Mouse (Mus musculus) liver, embryonic 12.5 days (tissue): ENCODE results near the gene Creb3. TPM values are rescaled to one million over a fixed set of nuclear protein-coding genes. Genes with fewer than 3 reads are reported as not detected.
A peak's percentile ranks its signal among the peaks of the same experiment; 100 is the strongest.
"Not testable (repeated sequence)": the region's sequence is repeated elsewhere in the genome, so short reads cannot be mapped to it uniquely, and the experiment has no call there.

Source experiments
- ATAC-seq: fragments of 200-750 bp; cut with Nextera tagmentation; 2 replicates; pipeline ENCODE4 v1.8.0; 2017; ENCODE audit warnings: moderate number of reproducible peaks, mild to moderate bottlenecking, moderate library complexity
- H3K27ac ChIP-seq: fragments of 300-500 bp; sonication (generic); 2 replicates; pipeline ENCODE4 v1.5.1; 2016; ENCODE audit warnings: mild to moderate bottlenecking
- H3K27me3 ChIP-seq: fragments of 300-500 bp; sonication (generic); replicated peaks from 2 replicates; pipeline ENCODE4 v1.6.1; 2016; ENCODE audit warnings: mild to moderate bottlenecking, moderate library complexity
- H3K36me3 ChIP-seq: fragments of 300-500 bp; sonication (generic); 2 replicates; pipeline ENCODE4 v1.6.1; 2016; ENCODE audit warnings: mild to moderate bottlenecking, moderate library complexity
- H3K4me1 ChIP-seq: fragments of 300-500 bp; sonication (generic); 2 replicates; pipeline ENCODE4 v1.6.1; 2016
- H3K4me2 ChIP-seq: fragments of 300-500 bp; sonication (generic); 2 replicates; pipeline ENCODE4 v1.6.1; 2016; ENCODE audit warnings: mild to moderate bottlenecking, moderate library complexity
- H3K4me3 ChIP-seq: fragments of 300-500 bp; sonication (generic); 2 replicates; pipeline ENCODE4 v1.5.1; 2016; ENCODE audit warnings: mild to moderate bottlenecking, moderate library complexity
- H3K9ac ChIP-seq: fragments of 300-500 bp; sonication (generic); 2 replicates; pipeline ENCODE4 v1.6.1; 2016; ENCODE audit warnings: mild to moderate bottlenecking, moderate library complexity
- H3K9me3 ChIP-seq: fragments of 300-500 bp; sonication (generic); replicated peaks from 2 replicates; pipeline ENCODE4 v1.6.1; 2016; ENCODE audit warnings: mild to moderate bottlenecking, moderate library complexity
- WGBS: fragments of 180-500 bp; shearing (Covaris S2); methylation state at CpG from one replicate; pipeline ENCODE4 v1.1.7; 2016; ENCODE audit not compliant: insufficient replicate concordance; 5-methylcytosine and 5-hydroxymethylcytosine counted together
- polyA plus RNA-seq: library from polyadenylated mRNA; unstranded; fragments of >200 nt; fragmentation: Nextera tagmentation; extraction: Ambion mirVana; gene quantifications from 2 replicates; pipeline ENCODE4 v1.2.1, GENCODE M21; 2016

Gene Creb3
- polyA plus RNA-seq, 1 experiment from 2014 or later: 17.9 TPM

GRCm38 (mm10) chr4:43587681-43588080, 25.5 kb downstream of the Creb3 start:
- H3K27me3 ChIP-seq: 0 out of 2 replicates have a peak, but pooled peaks cover 3% of the 10 kb centered on the region
- peaks cover 22% of the 10 kb centered on the region for H3K36me3 ChIP-seq
- no peak overlapping the region for H3K27ac ChIP-seq
- H3K4me1 ChIP-seq: peaks cover 59% of the 10 kb centered on the region
- no peaks in the 10 kb centered on the region for H3K9me3 ChIP-seq
- H3K9ac ChIP-seq: no peak overlapping the region
- no peak for ATAC-seq
- H3K4me3 ChIP-seq: no peak overlapping the region
- H3K4me2 ChIP-seq: peak overlapping the region; percentile 26
- WGBS: 19% methylated on average over 7 of the region's 7 CpGs

GRCm38 (mm10) chr4:43591543-43591942, 29.4 kb downstream of the Creb3 start:
- Histone ChIP-seq H3K9me3 (no peaks in the 10 kb centered on the region), H3K4me2 (no peak overlapping the region), H3K27ac (no peak overlapping the region), H3K4me3 (no peak overlapping the region), H3K27me3 (0 out of 2 replicates have a peak, but pooled peaks cover 3% of the 10 kb centered on the region), H3K9ac (no peak overlapping the region), H3K4me1 (peaks cover 48% of the 10 kb centered on the region), H3K36me3 (no peaks in the 10 kb centered on the region)
- no peak for ATAC-seq
- 44% methylated on average over 5 of the region's 5 CpGs for WGBS

- H3K4me2 ChIP-seq: no peak overlapping the region
- no peak for ATAC-seq
- 62% methylated on average over 3 of the region's 3 CpGs for WGBS
- 0 out of 2 replicates have a peak, but pooled peaks cover 3% of the 10 kb centered on the region for H3K27me3 ChIP-seq
- H3K9me3 ChIP-seq: no peaks in the 10 kb centered on the region
- no peak overlapping the region for H3K9ac ChIP-seq
- H3K36me3 ChIP-seq: no peaks in the 10 kb centered on the region
- peak overlapping the region; percentile 11; the same call in 1 of the 2 replicates for H3K27ac ChIP-seq
- no peak overlapping the region for H3K4me3 ChIP-seq
- H3K4me1 ChIP-seq: peaks cover 51% of the 10 kb centered on the region
These were observed 29.8 kb downstream of the Creb3 start for GRCm38 (mm10) chr4:43591961-43592360.

GRCm38 (mm10) chr4:43593453-43593852, 31.3 kb downstream of the Creb3 start:
- H3K36me3 ChIP-seq: no peaks in the 10 kb centered on the region
- H3K4me1 ChIP-seq: peaks cover 55% of the 10 kb centered on the region
- no peak overlapping the region for H3K9ac ChIP-seq
- H3K27me3 ChIP-seq: no peaks in the 10 kb centered on the region
- no peak overlapping the region for H3K27ac ChIP-seq
- ATAC-seq: no peak
- H3K4me3 ChIP-seq: no peak overlapping the region
- H3K9me3 ChIP-seq: no peaks in the 10 kb centered on the region
- H3K4me2 ChIP-seq: no peak overlapping the region
- 54% methylated on average over 3 of the region's 3 CpGs for WGBS

GRCm38 (mm10) chr4:43596597-43596996, 34.5 kb downstream of the Creb3 start:
- peak overlapping the region; percentile 48; the same call in 1 of the 2 replicates for H3K27ac ChIP-seq
- H3K4me2 ChIP-seq, H3K36me3 ChIP-seq, H3K27me3 ChIP-seq, H3K4me3 ChIP-seq, H3K9me3 ChIP-seq, ATAC-seq, H3K9ac ChIP-seq: not testable (repeated sequence)
- WGBS: 86% methylated on average over 2 of the region's 2 CpGs
- peaks cover 59% of the 10 kb centered on the region for H3K4me1 ChIP-seq

GRCm38 (mm10) chr4:43598200-43598599, 36.1 kb downstream of the Creb3 start:
- Histone ChIP-seq H3K9ac (no peak overlapping the region), H3K27ac (peak overlapping the region; percentile 95), H3K4me3 (no peak overlapping the region), H3K4me2 (peak overlapping the region; percentile 48), H3K9me3 (no peaks in the 10 kb centered on the region), H3K4me1 (peaks cover 63% of the 10 kb centered on the region), H3K36me3 (no peaks in the 10 kb centered on the region), H3K27me3 (no peaks in the 10 kb centered on the region)
- ATAC-seq: peak; percentile 96
- WGBS: 29% methylated on average over 4 of the region's 4 CpGs

GRCm38 (mm10) chr4:43598650-43599380, 36.7 kb downstream of the Creb3 start:
- 54% methylated on average over 7 of the region's 7 CpGs for WGBS
- peak; percentile 70 for ATAC-seq
- Histone ChIP-seq H3K4me1 (peaks cover 68% of the 10 kb centered on the region), H3K36me3 (no peaks in the 10 kb centered on the region), H3K27ac (peak overlapping the region; percentile 95), H3K4me3 (no peak overlapping the region), H3K9ac (peak overlapping the region; percentile 50), H3K9me3 (no peaks in the 10 kb centered on the region), H3K27me3 (no peaks in the 10 kb centered on the region), H3K4me2 (peak overlapping the region; percentile 48)

- peak overlapping the region; percentile 54 for H3K9ac ChIP-seq
- H3K27me3 ChIP-seq: no peaks in the 10 kb centered on the region
- peak overlapping the region; percentile 47 for H3K4me2 ChIP-seq
- H3K4me3 ChIP-seq: 0 out of 2 replicates have a peak overlapping the region, but pooled peaks have one; percentile 1
- H3K9me3 ChIP-seq: no peaks in the 10 kb centered on the region
- H3K4me1 ChIP-seq: peaks cover 84% of the 10 kb centered on the region
- no peaks in the 10 kb centered on the region for H3K36me3 ChIP-seq
- no peak for ATAC-seq
- 52% methylated on average over 9 of the region's 9 CpGs for WGBS
- H3K27ac ChIP-seq: peak overlapping the region; percentile 95
These were observed 38.2 kb downstream of the Creb3 start for GRCm38 (mm10) chr4:43600195-43600934.

GRCm38 (mm10) chr4:43604099-43604498, 42.0 kb downstream of the Creb3 start:
- no peak overlapping the region for H3K4me2 ChIP-seq
- H3K27ac ChIP-seq: peak overlapping the region; percentile 91
- H3K4me3 ChIP-seq: no peak overlapping the region
- WGBS: 57% methylated on average over 3 of the region's 3 CpGs
- H3K36me3 ChIP-seq: no peaks in the 10 kb centered on the region
- H3K9ac ChIP-seq: no peak overlapping the region
- ATAC-seq: no peak
- no peaks in the 10 kb centered on the region for H3K27me3 ChIP-seq
- H3K4me1 ChIP-seq: peaks cover 75% of the 10 kb centered on the region
- no peaks in the 10 kb centered on the region for H3K9me3 ChIP-seq

- peak; percentile 96 for ATAC-seq
- Histone ChIP-seq H3K36me3 (no peaks in the 10 kb centered on the region), H3K27me3 (no peaks in the 10 kb centered on the region), H3K4me1 (peaks cover 65% of the 10 kb centered on the region), H3K27ac (peak overlapping the region; percentile 91), H3K4me2 (peak overlapping the region; percentile 59), H3K9ac (peak overlapping the region; percentile 59; the same call in 1 of the 2 replicates), H3K9me3 (no peaks in the 10 kb centered on the region), H3K4me3 (peak overlapping the region; percentile 19)
- 29% methylated on average over 9 of the region's 9 CpGs for WGBS
These were observed 42.9 kb downstream of the Creb3 start for GRCm38 (mm10) chr4:43604751-43605685.

GRCm38 (mm10) chr4:43612534-43612933, 50.4 kb downstream of the Creb3 start:
- H3K27ac ChIP-seq: peak overlapping the region; percentile 80
- H3K4me3 ChIP-seq: peak overlapping the region; percentile 30; the same call in 1 of the 2 replicates
- H3K9me3 ChIP-seq: no peaks in the 10 kb centered on the region
- peak; percentile 87 for ATAC-seq
- WGBS: 15% methylated on average over 10 of the region's 10 CpGs
- H3K4me2 ChIP-seq: peak overlapping the region; percentile 52
- no peaks in the 10 kb centered on the region for H3K36me3 ChIP-seq
- no peaks in the 10 kb centered on the region for H3K27me3 ChIP-seq
- H3K9ac ChIP-seq: peak overlapping the region; percentile 54; the same call in 1 of the 2 replicates
- peaks cover 26% of the 10 kb centered on the region for H3K4me1 ChIP-seq
